Mouse (Mus musculus) liver, postnatal 0 days (tissue): ENCODE measurements at regions not wholly inside any gene's neighbourhood (a gene's known extent, or its start where the extent isn't known, plus 50 kb on each side); places are given as distances from the start of the nearest gene placed in this dataset.

Source experiments
- CTCF ChIP-seq: sonication (generic); IDR thresholded peaks from 2 replicates; pipeline ENCODE4 v1.5.1; 2016; ENCODE audit warnings: antibody characterized with exemption, low read depth
- EP300 ChIP-seq: IDR thresholded peaks from 2 replicates; pipeline ENCODE4 v1.6.1; 2016; ENCODE audit warnings: antibody characterized with exemption, low read depth, mild to moderate bottlenecking

- peak; percentile 88 for TF ChIP-seq CTCF
- TF ChIP-seq EP300 = no peak
These were observed 114.8 kb upstream of the Ddhd1 start for GRCm38 (mm10) chr14:45772665-45773277.
